Comparison of ENCODE assay signal across 9 mouse cellular contexts in genomic region chr4:46527558-46527926, GRCm38 (mm10). TPM values are rescaled to one million over a fixed set of nuclear protein-coding genes. Genes with fewer than 3 reads are reported as not detected.
DNase-seq lines count a peak whose midpoint lies in the region; ATAC-seq lines count a peak whose summit lies in the region.
"Had no signal": no experiment of that assay in that cellular context is flagged by ENCODE, and none has a peak within 500 bp of the region (broad histone marks: within the 10 kb centered on the region; RNA-seq: fewer than 3 reads in every experiment).

No protein-coding gene starts in this region.

- H3K9ac ChIP-seq in heart, embryonic 11.5 days (ENCODE audit: low read depth, low read length), result peak overlapping the region; percentile 52; the same call in 1 of the 2 replicates
- 0 out of 2 replicates have a peak overlapping the region, but pooled peaks have one; percentile 28 for H3K9ac ChIP-seq in midbrain, embryonic 13.5 days (replicated peaks)

- no peaks in the 10 kb centered on the region for H3K9me3 ChIP-seq in heart, embryonic 11.5 days (replicated peaks; ENCODE audit: control insufficient read depth, low read length)
- H3K9me3 ChIP-seq in erythroblast, embryonic 14.5 days (ENCODE audit: control insufficient read depth, low read length), result peaks cover 4% of the 10 kb centered on the region; the same call in 1 of the 2 replicates
- H3K9me3 ChIP-seq in midbrain, embryonic 13.5 days, result no peaks in the 10 kb centered on the region

- H3K4me3 ChIP-seq in heart, embryonic 11.5 days (ENCODE audit: low read depth, low read length), result peak overlapping the region; percentile 40
- H3K4me3 ChIP-seq in erythroblast, embryonic 14.5 days (replicated peaks), result peak overlapping the region; percentile 59
- no peak overlapping the region for H3K4me3 ChIP-seq in midbrain, embryonic 13.5 days (replicated peaks)

- ATAC-seq in heart, embryonic 11.5 days (replicated peaks; ENCODE audit: insufficient number of reproducible peaks, low FRiP score, low TSS enrichment), result peak; percentile 80
- ATAC-seq in midbrain, embryonic 13.5 days, result peak; percentile 43; the same call in 1 of the 2 replicates
- ATAC-seq: Patski had no signal

- peak overlapping the region; percentile 71; the same call in 1 of the 2 replicates for H3K27ac ChIP-seq in heart, embryonic 11.5 days (ENCODE audit: low read depth, low read length)
- no peak overlapping the region for H3K27ac ChIP-seq in midbrain, embryonic 13.5 days

- peak overlapping the region; percentile 84 for H3K4me2 ChIP-seq in heart, embryonic 11.5 days
- H3K4me2 ChIP-seq in midbrain, embryonic 13.5 days (replicated peaks), result peak overlapping the region; percentile 42

- H3K4me1 ChIP-seq in heart, embryonic 11.5 days (ENCODE audit: control insufficient read depth, insufficient read depth, low read length), result peaks cover 4% of the 10 kb centered on the region; the same call in 1 of the 2 replicates
- H3K4me1 ChIP-seq in erythroblast, embryonic 14.5 days (ENCODE audit: control insufficient read depth), result peaks cover 34% of the 10 kb centered on the region
- peaks cover 3% of the 10 kb centered on the region; the same call in 1 of the 2 replicates for H3K4me1 ChIP-seq in midbrain, embryonic 13.5 days (replicated peaks)

- no peaks in the 10 kb centered on the region for H3K36me3 ChIP-seq in heart, embryonic 11.5 days (ENCODE audit: control insufficient read depth, insufficient read depth, low read length)
- H3K36me3 ChIP-seq in erythroblast, embryonic 14.5 days (ENCODE audit: control insufficient read depth), result peaks cover 8% of the 10 kb centered on the region; the same call in 1 of the 2 replicates
- H3K36me3 ChIP-seq in midbrain, embryonic 13.5 days, result no peaks in the 10 kb centered on the region

- DNase-seq in heart, adult 11 months, result no peak
- peak; percentile 27 for DNase-seq in kidney, adult 9 months
- no peak for DNase-seq in frontal cortex, postnatal 14 days (ENCODE audit: low spot score in 2 of 2)
- no peak for DNase-seq in embryo, embryonic 11 days
- no peak for DNase-seq in ovary, adult 18-20 months (ENCODE audit: low spot score)

- H3K27me3 ChIP-seq in heart, embryonic 11.5 days (ENCODE audit: control insufficient read depth, insufficient read depth, low read length), result peaks cover 10% of the 10 kb centered on the region; the same call in 1 of the 2 replicates
- H3K27me3 ChIP-seq in erythroblast, embryonic 14.5 days (ENCODE audit: control insufficient read depth), result peaks cover 5% of the 10 kb centered on the region
- H3K27me3 ChIP-seq in midbrain, embryonic 13.5 days, result peaks cover 10% of the 10 kb centered on the region; the same call in 1 of the 2 replicates
- H3K27me3 ChIP-seq: Patski had no signal

- WGBS in heart, embryonic 11.5 days (ENCODE audit: insufficient replicate concordance), result 2% methylated on average over 6 of the region's 7 CpGs
- WGBS in midbrain, embryonic 13.5 days, result 6% methylated on average over 7 of the region's 7 CpGs

RNA-seq across cellular contexts. Expression of gene Trim14, which starts 8.4 kb away (rescaled TPM):
- polyA plus RNA-seq in heart, embryonic 11.5 days (2014; fragmentation: Nextera tagmentation; extraction: Ambion mirVana), result 0.49 and 1.8 TPM in 2 replicates
- polyA plus RNA-seq in erythroblast, embryonic 14.5 days (2012), result 0.03 and 0.38 TPM in 2 replicates
- 0.40 and 0.57 TPM in 2 replicates for polyA plus RNA-seq in midbrain, embryonic 13.5 days (2015; fragmentation: Nextera tagmentation; extraction: Ambion mirVana)

RNA-seq across cellular contexts. Expression of gene Nans, which starts 38.5 kb away (rescaled TPM):
- 75.7 and 84.2 TPM in 2 replicates for polyA plus RNA-seq in heart, embryonic 11.5 days (2014; fragmentation: Nextera tagmentation; extraction: Ambion mirVana)
- 7.2 and 7.6 TPM in 2 replicates for polyA plus RNA-seq in erythroblast, embryonic 14.5 days (2012)
- 63.2 and 63.9 TPM in 2 replicates for polyA plus RNA-seq in midbrain, embryonic 13.5 days (2015; fragmentation: Nextera tagmentation; extraction: Ambion mirVana)
